Mouse (Mus musculus) kidney, adult 2 months (tissue): ENCODE data around the gene Ryr3.

Experiments used
- CTCF ChIP-seq: fragments of 200-500 bp; conservative IDR thresholded peaks from 2 replicates; pipeline ENCODE4 v1.5.1; 2011; ENCODE audit warnings: low read depth, mild to moderate bottlenecking, control low read depth, low read length, moderate library complexity, mixed read lengths; ENCODE audit not compliant: insufficient read depth, insufficient read length
- POLR2A ChIP-seq: fragments of 200-500 bp; IDR thresholded peaks from one replicate; pipeline ENCODE4 v1.6.1; 2011; ENCODE audit warnings: low read depth, low read length, control low read depth

DNA sequence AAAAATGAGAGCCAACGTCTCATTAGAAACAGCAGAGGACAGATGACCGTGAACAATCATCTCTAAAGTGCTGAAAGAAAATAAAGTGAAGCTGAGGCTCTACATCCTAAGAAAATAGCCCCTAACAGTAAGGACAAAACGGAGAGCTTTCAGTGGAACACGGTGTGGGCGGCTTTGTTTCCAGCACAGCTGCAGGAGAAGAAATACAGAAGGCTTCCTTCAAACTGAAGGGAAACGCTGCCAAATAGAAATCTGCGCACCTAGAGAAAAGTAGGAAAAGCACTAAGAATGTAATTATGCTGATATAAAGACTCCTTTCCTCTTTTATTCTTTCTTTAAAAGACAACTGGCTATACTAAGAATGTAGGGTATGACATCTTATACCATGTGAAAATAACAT, 197.0 kb downstream of the Ryr3 start:
- TF ChIP-seq POLR2A = no peak
- no peak for TF ChIP-seq CTCF
